Mouse (Mus musculus) liver, embryonic 14.5 days (tissue): ENCODE measurements around the gene Rab29.

Source experiments
- CTCF ChIP-seq: IDR thresholded peaks from 2 replicates; pipeline ENCODE4 v1.5.1; 2016; ENCODE audit warnings: antibody characterized with exemption, low read depth, control low read depth
- EP300 ChIP-seq: IDR thresholded peaks from 2 replicates; pipeline ENCODE4 v1.6.1; 2016; ENCODE audit warnings: antibody characterized with exemption, low read depth

DNA sequence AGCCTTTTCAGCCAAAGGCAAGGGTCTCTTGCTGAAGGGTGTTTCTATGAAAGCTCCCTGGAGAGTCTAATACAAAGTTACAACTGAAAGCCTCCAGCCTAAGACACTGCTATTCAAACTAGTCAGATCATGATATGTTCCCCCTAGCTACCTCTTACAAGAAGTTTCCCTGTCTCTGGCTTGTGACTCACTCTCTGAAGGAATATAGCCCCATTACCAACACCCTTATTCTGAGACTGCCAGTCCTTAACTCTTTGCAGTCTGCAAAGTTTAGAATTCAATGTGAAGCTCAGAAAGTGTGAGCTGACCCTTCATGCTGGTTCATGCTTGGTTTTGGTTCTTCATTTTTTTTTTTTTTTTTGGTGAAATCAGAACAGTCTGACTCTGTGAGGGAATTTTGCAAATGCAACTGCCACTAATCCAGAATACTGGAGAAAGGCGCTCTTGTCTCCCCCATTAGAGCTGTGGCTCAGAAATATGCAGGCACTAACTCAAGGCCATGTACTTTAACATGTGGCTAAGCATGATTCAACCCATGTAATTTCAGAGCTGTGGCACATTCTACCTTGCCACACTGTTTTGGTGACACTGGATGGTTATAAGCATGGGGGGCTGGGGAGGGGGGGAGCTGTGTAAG lies 44.0 kb upstream of the Rab29 start:
- TF ChIP-seq CTCF (no peak), EP300 (no peak)
